Mouse (Mus musculus) kidney, adult 2 months (tissue): Measurements from ENCODE around the gene Nthl1.

Source experiments
- CTCF ChIP-seq: fragments of 200-500 bp; conservative IDR thresholded peaks from 2 replicates; pipeline ENCODE4 v1.5.1; 2011; ENCODE audit warnings: low read depth, mild to moderate bottlenecking, control low read depth, low read length, moderate library complexity, mixed read lengths; ENCODE audit not compliant: insufficient read depth, insufficient read length
- POLR2A ChIP-seq: fragments of 200-500 bp; IDR thresholded peaks from one replicate; pipeline ENCODE4 v1.6.1; 2011; ENCODE audit warnings: low read depth, low read length, control low read depth

GRCm38 (mm10) chr17:24686514-24686913, 54.0 kb downstream of the Nthl1 start:
- TF ChIP-seq CTCF, result no peak
- TF ChIP-seq POLR2A, result no peak
